Mouse (Mus musculus) left cerebral cortex, postnatal 4 days (tissue): Measurements from ENCODE around the gene Pip4k2c. TPM values are rescaled to one million over a fixed set of nuclear protein-coding genes. Genes with fewer than 3 reads are reported as not detected.
A peak's percentile ranks its signal among the peaks of the same experiment; 100 is the strongest.
"Not testable (repeated sequence)": the region's sequence is repeated elsewhere in the genome, so short reads cannot be mapped to it uniquely, and the experiment has no call there.

Experiments
- DNase-seq: peaks from one replicate; pipeline ENCODE4 v3.0.0-alpha.2; 2022
- intact Hi-C: fragments of 180-260 bp; cut with DNase I; formaldehyde crosslinking; loops from one replicate; pipeline ENCODE4 v1.15.1; 2025
- total RNA-seq, 2 experiments: library from RNA; stranded (reverse); gene quantifications; 2 replicates each; pipeline ENCODE4 v1.2.3; 2021

Gene Pip4k2c
- total RNA-seq, 2 experiments from 2014 or later, result 23.8 to 25.0 TPM

DNA sequence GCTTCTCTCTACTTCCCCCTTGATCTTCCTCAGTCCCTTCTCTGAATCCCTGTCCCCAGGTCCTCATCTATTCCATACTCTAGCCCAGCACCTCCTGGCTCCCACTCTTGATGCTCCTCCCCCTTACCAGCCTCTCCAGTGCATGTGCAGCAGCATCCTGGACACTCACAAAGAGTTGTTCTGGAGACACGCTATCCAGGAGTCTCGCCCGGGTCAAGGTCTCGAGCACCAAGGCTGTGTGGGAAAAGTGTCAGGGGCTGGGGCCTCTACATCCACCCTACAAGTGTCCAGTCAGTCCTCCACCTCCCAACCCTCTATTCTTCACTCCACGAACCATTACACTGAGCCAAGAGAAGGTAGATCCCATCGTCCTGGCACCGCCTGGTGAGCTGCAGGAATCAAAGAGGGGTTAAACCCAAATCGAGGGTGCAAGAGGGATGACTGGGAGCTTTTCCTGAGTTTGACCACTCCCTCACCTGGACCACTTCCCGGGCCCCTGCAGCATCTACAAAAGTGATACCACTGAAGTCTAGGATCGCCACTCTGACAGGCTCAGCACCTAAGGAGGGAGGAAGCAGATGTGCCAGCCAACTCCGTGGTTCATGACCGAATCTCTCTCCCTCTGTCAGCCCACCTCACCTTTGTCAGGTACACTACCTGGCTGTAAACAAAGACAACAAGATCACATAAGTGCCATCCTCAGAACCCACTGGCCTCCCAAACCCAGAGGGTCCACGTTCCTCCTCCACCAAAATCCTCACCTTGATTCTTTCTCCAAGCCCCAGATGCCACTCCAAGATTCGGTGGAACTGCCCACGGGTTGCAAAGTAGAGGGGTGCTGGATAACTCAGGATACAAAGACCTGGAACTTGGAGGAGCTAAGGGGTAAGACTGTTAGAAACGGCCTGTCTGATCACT is 38.0 kb downstream of the Pip4k2c start:
- intact Hi-C loops, result no loop called here
- DNase-seq, result no peak

- DNase-seq, result no peak
- intact Hi-C loops, result no loop called here
Measured at GRCm38 (mm10) chr10:127171631-127172200, 39.7 kb downstream of the Pip4k2c start.

GRCm38 (mm10) chr10:127170837-127171272 is 40.5 kb downstream of the Pip4k2c start:
- DNase-seq, result peak; percentile 67
- intact Hi-C loops, result no loop called here

DNA sequence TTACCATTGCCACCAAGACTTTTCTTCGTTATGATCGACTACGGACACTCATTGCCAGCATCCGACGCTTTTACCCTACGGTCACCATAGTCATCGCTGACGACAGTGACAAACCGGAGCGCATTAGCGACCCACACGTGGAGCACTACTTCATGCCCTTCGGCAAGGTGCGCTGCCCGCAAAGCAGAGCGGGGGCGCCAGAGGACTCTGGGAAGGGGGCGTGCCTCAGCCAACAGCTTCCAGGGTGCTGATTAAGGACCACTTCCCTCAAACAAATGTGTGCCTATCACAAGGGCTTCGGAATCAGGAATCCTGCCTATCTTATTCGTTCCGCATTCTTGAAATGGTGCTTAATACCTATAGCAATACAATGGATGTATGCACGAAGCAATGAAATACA is 41.4 kb downstream of the Pip4k2c start:
- intact Hi-C loops, result no loop called here
- peak; percentile 51 for DNase-seq

- intact Hi-C loops, result loop anchor here (5.0 kb wide), 1 partner anchor 45 kb away; the partner anchor contains the start of gene Os9
- no peak for DNase-seq
Measured at GRCm38 (mm10) chr10:127167614-127168192, 43.7 kb downstream of the Pip4k2c start.

DNA sequence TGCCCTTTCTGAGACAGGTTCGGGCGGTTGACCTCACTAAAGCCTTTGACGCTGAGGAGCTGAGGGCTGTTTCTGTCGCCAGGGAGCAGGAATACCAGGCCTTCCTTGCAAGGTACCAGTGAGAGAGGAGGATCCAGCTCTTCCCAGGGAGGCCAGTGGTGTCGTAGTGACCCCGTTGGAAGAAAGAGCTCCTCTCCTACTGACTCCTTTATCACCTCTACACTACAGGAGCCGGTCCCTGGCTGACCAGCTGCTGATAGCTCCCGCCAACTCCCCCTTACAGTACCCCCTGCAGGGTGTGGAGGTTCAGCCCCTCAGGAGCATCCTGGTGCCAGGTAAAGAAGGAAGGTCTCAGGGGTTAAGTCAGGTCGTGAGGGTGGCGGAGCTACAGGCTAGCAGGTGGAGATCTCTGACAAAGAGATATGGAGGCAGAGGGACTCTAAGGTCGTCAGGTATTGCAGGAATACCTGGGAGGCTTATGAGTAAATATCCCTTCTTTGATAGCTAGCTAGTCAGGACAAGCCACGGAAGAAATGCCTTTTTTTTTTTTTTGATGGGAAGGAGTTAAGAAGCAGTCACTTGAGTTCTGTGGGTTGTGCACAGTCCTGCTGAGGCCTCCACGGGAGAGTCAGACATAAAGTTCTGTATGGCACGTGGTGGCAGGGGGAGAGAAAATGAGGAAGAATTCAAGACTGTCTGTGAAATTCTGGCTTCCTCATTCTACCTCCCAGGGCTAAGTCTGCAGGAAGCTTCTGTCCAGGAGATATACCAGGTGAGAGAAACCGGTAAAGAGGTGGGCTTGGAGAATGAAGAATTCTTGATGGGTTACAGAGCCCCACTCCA is 44.4 kb downstream of the Pip4k2c start:
- no peak for DNase-seq
- intact Hi-C loops, result loop anchor here (5.0 kb wide), 1 partner anchor 45 kb away; the partner anchor contains the start of gene Os9

- intact Hi-C loops, result loop anchor here (5.0 kb wide), 1 partner anchor 44 kb away; the partner anchor contains the start of gene Os9
- no peak for DNase-seq
Measured at GRCm38 (mm10) chr10:127166404-127166715, 45.0 kb downstream of the Pip4k2c start.

- intact Hi-C loops, result loop anchor here (5.0 kb wide), 1 partner anchor 44 kb away; the partner anchor contains the start of gene Os9
- DNase-seq, result peak; percentile 52
Measured at GRCm38 (mm10) chr10:127165654-127166403, 45.6 kb downstream of the Pip4k2c start.

DNA sequence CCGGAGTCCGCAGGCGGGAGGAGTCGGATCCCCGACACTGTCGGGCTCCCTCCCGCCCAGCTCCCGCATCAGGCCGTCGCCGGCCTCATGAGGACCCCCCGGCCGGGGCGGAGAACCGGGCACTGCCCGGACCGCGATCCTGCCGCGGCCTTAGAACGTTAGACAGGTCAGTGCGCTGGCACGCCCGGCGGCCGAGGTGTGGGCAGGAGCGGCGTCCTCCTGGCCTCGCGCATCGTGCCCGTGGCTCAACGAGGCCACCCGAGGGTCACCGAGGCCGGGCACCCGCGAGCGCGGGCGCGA is 46.1 kb downstream of the Pip4k2c start:
- intact Hi-C loops, result loop anchor here (5.0 kb wide), 1 partner anchor 43 kb away; the partner anchor contains the start of gene Os9
- no peak for DNase-seq

- intact Hi-C loops, result loop anchor here (5.0 kb wide), 1 partner anchor 42 kb away; the partner anchor contains the start of gene Os9
- DNase-seq, result peak; percentile 81
Measured at GRCm38 (mm10) chr10:127164631-127165353, 46.6 kb downstream of the Pip4k2c start, which contains the start of gene B4galnt1. TSS of gene B4galnt1 (plus strand) at chr10:127165225.

- intact Hi-C loops, result no loop called here
- no peak for DNase-seq
Measured at GRCm38 (mm10) chr10:127164190-127164589, 47.2 kb downstream of the Pip4k2c start.

DNA sequence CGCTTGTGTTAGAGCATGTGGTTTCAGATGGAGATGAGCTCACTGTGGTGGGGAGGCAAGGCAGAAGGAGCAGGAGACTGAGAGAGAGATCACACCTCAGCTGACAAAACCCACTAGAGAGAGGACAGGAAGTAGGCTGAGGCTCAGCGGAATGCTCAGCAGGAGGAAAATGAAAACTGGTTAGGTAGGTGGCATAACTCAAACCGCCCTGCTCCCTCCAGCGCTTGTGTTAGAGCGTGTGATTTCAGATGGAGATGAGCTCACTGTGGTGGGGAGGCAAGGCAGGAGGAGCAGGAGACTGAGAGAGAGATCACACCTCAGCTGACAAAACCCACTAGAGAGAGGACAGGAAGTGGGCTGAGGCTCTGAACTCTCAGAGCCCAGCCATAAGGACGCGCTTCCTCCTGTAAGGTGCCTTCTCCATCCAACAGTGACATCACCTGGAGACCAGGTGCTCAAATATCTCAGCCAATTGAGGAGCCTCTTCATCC is 48.6 kb downstream of the Pip4k2c start:
- DNase-seq, intact Hi-C loops: not testable (repeated sequence)

DNA sequence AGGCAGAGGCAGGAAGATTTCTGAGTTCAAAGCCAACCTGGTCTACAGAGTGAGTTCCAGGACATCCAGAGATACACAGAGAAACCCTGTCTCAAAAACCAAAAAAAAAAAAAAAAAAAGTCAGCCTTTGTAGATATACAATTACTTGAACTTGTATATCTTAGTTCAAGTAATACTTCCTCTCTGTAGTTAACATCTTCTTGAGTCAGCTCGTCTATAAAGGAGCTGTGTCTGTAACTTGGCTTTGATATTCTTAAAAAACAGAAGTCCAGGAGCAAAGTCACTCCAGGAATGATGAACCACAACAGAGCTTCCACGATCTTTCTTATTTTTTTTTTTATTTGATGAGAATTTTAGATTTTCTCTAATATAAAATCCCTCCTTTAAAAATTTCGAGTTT is 50.7 kb downstream of the Pip4k2c start:
- no peak for DNase-seq
- intact Hi-C loops, result no loop called here

DNA sequence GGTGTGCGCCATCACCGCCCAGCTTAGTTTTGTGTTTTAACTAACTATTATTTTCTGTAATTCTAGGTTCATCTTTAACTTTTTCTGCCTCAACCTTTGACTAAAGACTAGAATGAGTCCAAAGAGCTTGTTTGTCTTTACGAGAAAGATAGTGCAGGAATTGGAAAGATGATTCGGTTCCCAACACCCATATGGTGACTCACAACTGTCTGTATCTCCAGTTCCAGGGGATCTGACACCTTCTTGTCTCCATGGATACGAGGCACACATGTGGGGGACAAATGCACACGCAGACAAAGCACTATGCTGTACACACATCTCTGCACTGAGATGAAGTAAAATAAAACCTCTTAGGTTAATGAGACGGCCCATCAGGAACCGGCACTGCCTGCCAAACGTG is 51.3 kb downstream of the Pip4k2c start:
- intact Hi-C loops, result no loop called here

DNA sequence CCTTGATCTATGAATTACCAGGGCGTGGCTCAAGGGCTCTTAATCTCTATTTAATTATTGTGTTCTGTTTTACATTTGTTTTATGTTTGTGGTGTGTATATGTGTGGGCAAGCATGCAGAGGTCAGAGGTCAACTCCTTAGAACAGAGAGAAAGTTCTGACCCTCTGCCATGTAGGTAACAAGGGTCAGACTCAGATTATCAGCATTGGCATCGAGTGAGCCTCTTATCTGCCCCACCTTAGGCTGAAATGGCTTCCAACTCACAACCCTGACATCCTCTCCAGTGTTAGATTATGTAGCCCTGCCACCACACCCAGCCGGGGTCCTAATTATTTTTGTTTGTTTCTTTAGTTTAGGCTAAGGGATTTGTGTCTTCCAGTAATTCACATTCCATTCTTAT is 52.9 kb downstream of the Pip4k2c start:
- intact Hi-C loops, result no loop called here
- no peak for DNase-seq

More for the DNA sequence above, 51.3 kb downstream of the Pip4k2c start:
- no peak for DNase-seq

DNA sequence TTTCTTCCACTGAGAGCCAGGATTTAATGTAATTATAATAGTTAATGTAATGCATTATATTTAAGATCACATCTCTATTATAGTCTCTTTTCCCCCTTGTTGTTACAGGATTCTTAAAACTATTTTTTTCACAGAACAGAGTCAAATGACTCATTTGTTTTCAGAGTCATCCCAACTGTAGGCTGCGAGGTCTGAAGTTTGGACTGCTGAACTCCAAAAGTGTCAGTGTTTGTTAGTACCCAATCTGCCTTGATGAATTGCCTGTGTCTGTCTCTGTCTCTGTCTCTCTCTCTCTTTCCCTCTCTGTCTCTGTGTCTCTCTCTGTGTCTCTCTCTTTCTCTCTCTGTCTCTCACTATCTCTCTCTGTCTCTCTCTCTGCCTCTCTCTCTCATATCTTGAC is 54.9 kb downstream of the Pip4k2c start:
- no peak for DNase-seq

DNA sequence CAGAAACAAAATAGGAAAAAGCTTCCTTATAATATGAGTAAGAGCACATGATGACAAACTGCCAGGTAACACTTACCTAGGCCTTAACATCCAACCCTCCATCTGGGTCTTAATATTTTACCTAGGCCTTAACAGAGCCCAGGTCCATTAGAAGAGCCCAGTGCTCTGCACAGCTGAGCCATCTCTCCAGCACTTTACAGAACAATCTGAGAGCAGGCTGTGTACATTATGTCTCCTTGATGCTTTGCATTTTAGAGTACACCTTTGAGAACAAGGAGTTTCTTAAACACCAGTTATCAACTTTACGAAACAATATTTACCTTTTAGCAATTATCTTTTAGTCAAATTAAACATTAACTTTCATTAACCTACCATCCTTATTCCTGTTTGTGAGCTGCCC is 55.3 kb downstream of the Pip4k2c start:
- intact Hi-C loops, result no loop called here
- DNase-seq, result no peak

More for the DNA sequence above, 54.9 kb downstream of the Pip4k2c start:
- intact Hi-C loops, result no loop called here

- DNase-seq, result no peak
- intact Hi-C loops, result no loop called here
Measured at GRCm38 (mm10) chr10:127154652-127155051, 56.7 kb downstream of the Pip4k2c start.

- intact Hi-C loops, result no loop called here
- no peak for DNase-seq
Measured at GRCm38 (mm10) chr10:127154241-127154640, 57.1 kb downstream of the Pip4k2c start.
